Mouse (Mus musculus) heart, adult 2 months (tissue): ENCODE results near the gene Gm3468.
"Not testable (repeated sequence)": the region's sequence is repeated elsewhere in the genome, so short reads cannot be mapped to it uniquely, and the experiment has no call there.

Experiments used
- CTCF ChIP-seq: fragments of 200-600 bp; IDR thresholded peaks from 2 replicates; pipeline ENCODE4 v1.8.1; 2022; ENCODE audit warnings: antibody characterized with exemption, mild to moderate bottlenecking, moderate library complexity
- EP300 ChIP-seq: fragments of 200-500 bp; IDR thresholded peaks from 2 replicates; pipeline ENCODE4 v1.6.1; 2011; ENCODE audit warnings: low read depth, low read length, control low read depth; ENCODE audit not compliant: insufficient read depth
- POLR2A ChIP-seq: fragments of 200-500 bp; IDR thresholded peaks from 2 replicates; pipeline ENCODE4 v1.6.1; 2011; ENCODE audit warnings: mild to moderate bottlenecking, low read depth, low read length, control low read depth; ENCODE audit not compliant: insufficient read depth

- not testable (repeated sequence) for TF ChIP-seq POLR2A, CTCF, EP300
Measured at GRCm38 (mm10) chr14:6125707-6126106, 17.2 kb upstream of the Gm3468 start, which contains the start of gene Gm3476.
